Mouse (Mus musculus) megakaryocyte, embryonic 14.5 days (primary cell): ENCODE results near the gene Dcaf8.

Source experiments
- FLI1 ChIP-seq: IDR thresholded peaks from 2 replicates; pipeline ENCODE4 v1.6.1; 2012; ENCODE audit warnings: low read length, inconsistent platforms, mixed read lengths
- GATA1 ChIP-seq: IDR thresholded peaks from 3 replicates; pipeline ENCODE4 v1.6.1; 2012; ENCODE audit warnings: mixed read lengths, low read length, inconsistent platforms, borderline replicate concordance

DNA sequence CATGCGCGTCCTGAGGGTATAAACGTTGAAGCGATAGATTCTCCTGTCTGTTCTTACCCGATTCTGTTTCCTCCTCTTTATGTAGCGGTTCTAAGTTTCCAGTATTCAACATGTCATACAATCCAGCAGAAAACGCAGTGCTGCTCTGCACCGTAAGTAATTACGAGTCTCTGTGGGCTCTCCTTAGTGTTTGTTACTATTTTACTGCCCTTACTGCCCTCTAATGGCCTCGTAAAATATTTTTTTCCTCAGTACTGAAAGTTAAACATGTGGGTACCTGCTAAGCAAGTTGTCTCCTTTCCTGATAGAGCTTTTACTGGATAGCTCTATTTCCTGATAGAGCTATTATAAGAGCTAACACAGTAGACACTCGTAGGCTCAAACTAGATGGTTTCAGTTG lies 42.8 kb upstream of the Dcaf8 start:
- TF ChIP-seq GATA1 (no peak), FLI1 (no peak)
